Mouse (Mus musculus): ENCODE results near the gene Tmem125. TPM values are rescaled to one million over a fixed set of nuclear protein-coding genes. Genes with fewer than 3 reads are reported as not detected.

The Tmem125 gene
- 0.49 and 0.82 TPM in 2 replicates for polyA plus RNA-seq (2012; rRNA removed)

GRCm38 (mm10) chr4:118543592-118544260 is at the start of gene Tmem125:
Tmem125 (minus strand) TSS chr4:118544044.
- no peak for DNase-seq (ENCODE audit: low read depth)
- TF ChIP-seq POLR2A (IDR thresholded peaks at IDR 0.05; ENCODE audit: borderline replicate concordance, extremely low read depth, insufficient read depth, insufficient read length, poor library complexity, severe bottlenecking) (no peak), CTCF (IDR thresholded peaks at IDR 0.05; ENCODE audit: borderline replicate concordance, extremely low read depth, insufficient read depth, insufficient read length) (no peak)

GRCm38 (mm10) chr4:118589733-118590130 is 45.9 kb upstream of the Tmem125 start:
- TF ChIP-seq POLR2A (IDR thresholded peaks at IDR 0.05; ENCODE audit: borderline replicate concordance, extremely low read depth, insufficient read depth, insufficient read length, poor library complexity, severe bottlenecking) = no peak
- no peak for TF ChIP-seq CTCF (IDR thresholded peaks at IDR 0.05; ENCODE audit: borderline replicate concordance, extremely low read depth, insufficient read depth, insufficient read length)
- DNase-seq (ENCODE audit: low read depth) = peak; percentile 74

GRCm38 (mm10) chr4:118589053-118589732 is 45.3 kb upstream of the Tmem125 start:
- DNase-seq (ENCODE audit: low read depth) = no peak
- TF ChIP-seq CTCF (IDR thresholded peaks at IDR 0.05; ENCODE audit: borderline replicate concordance, extremely low read depth, insufficient read depth, insufficient read length) (no peak), POLR2A (IDR thresholded peaks at IDR 0.05; ENCODE audit: borderline replicate concordance, extremely low read depth, insufficient read depth, insufficient read length, poor library complexity, severe bottlenecking) (no peak)

GRCm38 (mm10) chr4:118582629-118583028 is 38.8 kb upstream of the Tmem125 start:
- DNase-seq (ENCODE audit: low read depth) = no peak
- no peak for TF ChIP-seq CTCF (IDR thresholded peaks at IDR 0.05; ENCODE audit: borderline replicate concordance, extremely low read depth, insufficient read depth, insufficient read length)
- no peak for TF ChIP-seq POLR2A (IDR thresholded peaks at IDR 0.05; ENCODE audit: borderline replicate concordance, extremely low read depth, insufficient read depth, insufficient read length, poor library complexity, severe bottlenecking)

GRCm38 (mm10) chr4:118581508-118581907 is 37.7 kb upstream of the Tmem125 start:
- DNase-seq (ENCODE audit: low read depth) = no peak

GRCm38 (mm10) chr4:118579313-118579712 is 35.5 kb upstream of the Tmem125 start:
- no peak for DNase-seq (ENCODE audit: low read depth)
- no peak for TF ChIP-seq POLR2A (IDR thresholded peaks at IDR 0.05; ENCODE audit: borderline replicate concordance, extremely low read depth, insufficient read depth, insufficient read length, poor library complexity, severe bottlenecking)
- peak; percentile 51 for TF ChIP-seq CTCF (IDR thresholded peaks at IDR 0.05; ENCODE audit: borderline replicate concordance, extremely low read depth, insufficient read depth, insufficient read length)

More at GRCm38 (mm10) chr4:118581508-118581907, 37.7 kb upstream of the Tmem125 start:
- TF ChIP-seq CTCF (IDR thresholded peaks at IDR 0.05; ENCODE audit: borderline replicate concordance, extremely low read depth, insufficient read depth, insufficient read length) (no peak), POLR2A (IDR thresholded peaks at IDR 0.05; ENCODE audit: borderline replicate concordance, extremely low read depth, insufficient read depth, insufficient read length, poor library complexity, severe bottlenecking) (no peak)

GRCm38 (mm10) chr4:118576097-118576496 is 32.3 kb upstream of the Tmem125 start:
- peak; percentile 90 for DNase-seq (ENCODE audit: low read depth)
- TF ChIP-seq CTCF (IDR thresholded peaks at IDR 0.05; ENCODE audit: borderline replicate concordance, extremely low read depth, insufficient read depth, insufficient read length) (peak; percentile 93), POLR2A (IDR thresholded peaks at IDR 0.05; ENCODE audit: borderline replicate concordance, extremely low read depth, insufficient read depth, insufficient read length, poor library complexity, severe bottlenecking) (no peak)

- DNase-seq (ENCODE audit: low read depth) = peak; percentile 24
- no peak for TF ChIP-seq CTCF (IDR thresholded peaks at IDR 0.05; ENCODE audit: borderline replicate concordance, extremely low read depth, insufficient read depth, insufficient read length)
- no peak for TF ChIP-seq POLR2A (IDR thresholded peaks at IDR 0.05; ENCODE audit: borderline replicate concordance, extremely low read depth, insufficient read depth, insufficient read length, poor library complexity, severe bottlenecking)
Observed at GRCm38 (mm10) chr4:118571441-118571840, 27.6 kb upstream of the Tmem125 start.

GRCm38 (mm10) chr4:118569320-118569719 is 25.5 kb upstream of the Tmem125 start:
- TF ChIP-seq POLR2A (IDR thresholded peaks at IDR 0.05; ENCODE audit: borderline replicate concordance, extremely low read depth, insufficient read depth, insufficient read length, poor library complexity, severe bottlenecking) (no peak), CTCF (IDR thresholded peaks at IDR 0.05; ENCODE audit: borderline replicate concordance, extremely low read depth, insufficient read depth, insufficient read length) (no peak)
- no peak for DNase-seq (ENCODE audit: low read depth)

- TF ChIP-seq CTCF (IDR thresholded peaks at IDR 0.05; ENCODE audit: borderline replicate concordance, extremely low read depth, insufficient read depth, insufficient read length) (no peak), POLR2A (IDR thresholded peaks at IDR 0.05; ENCODE audit: borderline replicate concordance, extremely low read depth, insufficient read depth, insufficient read length, poor library complexity, severe bottlenecking) (no peak)
- no peak for DNase-seq (ENCODE audit: low read depth)
Observed at GRCm38 (mm10) chr4:118568709-118569108, 24.9 kb upstream of the Tmem125 start.

GRCm38 (mm10) chr4:118566161-118566676 is 22.4 kb upstream of the Tmem125 start:
- peak; percentile 81; the same call in 1 of the 2 replicates for TF ChIP-seq CTCF (IDR thresholded peaks at IDR 0.05; ENCODE audit: borderline replicate concordance, extremely low read depth, insufficient read depth, insufficient read length)
- TF ChIP-seq POLR2A (IDR thresholded peaks at IDR 0.05; ENCODE audit: borderline replicate concordance, extremely low read depth, insufficient read depth, insufficient read length, poor library complexity, severe bottlenecking) = no peak
- DNase-seq (ENCODE audit: low read depth) = peak; percentile 58
